In genomic region chr17:12849778-12850382, GRCm38 (mm10) we compare ENCODE assay signal across 18 mouse cellular contexts. TPM values are rescaled to one million over a fixed set of nuclear protein-coding genes. Genes with fewer than 3 reads are reported as not detected.
A peak's percentile ranks its signal among the peaks of the same experiment; 100 is the strongest.
DNase-seq lines count a peak whose midpoint lies in the region; ATAC-seq and TF ChIP-seq lines count a peak whose summit lies in the region.
"Had no signal": no experiment of that assay in that cellular context is flagged by ENCODE, and none has a peak within 500 bp of the region (broad histone marks: within the 10 kb centered on the region; RNA-seq: fewer than 3 reads in every experiment).

No protein-coding gene starts in this region.

- 73% methylated on average over 8 of the region's 8 CpGs for WGBS in hindbrain, postnatal 0 days
- WGBS in hindbrain, embryonic 12.5 days = 88% methylated on average over 8 of the region's 8 CpGs

- no peak for ATAC-seq in hindbrain, postnatal 0 days
- no peak for ATAC-seq in hindbrain, embryonic 12.5 days (ENCODE audit: low FRiP score)
- ATAC-seq in erythroblast, adult 5-6 weeks (replicated peaks; ENCODE audit: low FRiP score, poor library complexity, severe bottlenecking) = no peak

- H3K4me2 ChIP-seq in hindbrain, postnatal 0 days (ENCODE audit: low read depth, low read length) = no peak overlapping the region
- H3K4me2 ChIP-seq in hindbrain, embryonic 12.5 days (replicated peaks) = no peak overlapping the region
- H3K4me2 ChIP-seq: heart, embryonic 13.5 days; hindbrain, embryonic 14.5 days; lung, embryonic 14.5 days had no signal

- no peaks in the 10 kb centered on the region for H3K27me3 ChIP-seq in hindbrain, postnatal 0 days (ENCODE audit: insufficient read depth, low read length)
- no peaks in the 10 kb centered on the region for H3K27me3 ChIP-seq in hindbrain, embryonic 12.5 days

- TF ChIP-seq CTCF in hindbrain, postnatal 0 days (IDR thresholded peaks at IDR 0.05; ENCODE audit: low read depth) = no peak
- no peak for TF ChIP-seq CTCF in layer of hippocampus, adult 2 months (conservative IDR thresholded peaks at IDR 0.05)

- no peaks in the 10 kb centered on the region for H3K9me3 ChIP-seq in hindbrain, postnatal 0 days (ENCODE audit: low read length)
- no peaks in the 10 kb centered on the region for H3K9me3 ChIP-seq in hindbrain, embryonic 12.5 days (replicated peaks)
- H3K9me3 ChIP-seq: heart, embryonic 13.5 days had no signal

- no peak overlapping the region for H3K4me3 ChIP-seq in hindbrain, postnatal 0 days (ENCODE audit: low read length)
- H3K4me3 ChIP-seq in hindbrain, embryonic 12.5 days = no peak overlapping the region
- H3K4me3 ChIP-seq in layer of hippocampus, adult 2 months = peak overlapping the region; percentile 63
- H3K4me3 ChIP-seq: heart, embryonic 13.5 days; megakaryocyte, embryonic 14.5 days had no signal

- peak; percentile 30 to 39 for DNase-seq in adrenal gland, adult (ENCODE audit: inconsistent age in 2 of 2, low spot score in 1 of 2)
- DNase-seq in adrenal gland, adult 18-20 months (ENCODE audit: low spot score in 2 of 2) = no peak
- DNase-seq in hindbrain, postnatal 0 days (ENCODE audit: low spot score) = peak; percentile 20
- peak in 1 of 2 experiments; percentile 69 for DNase-seq in layer of hippocampus, adult 2 months (ENCODE audit: low spot score in 2 of 2)
- DNase-seq in right cerebral cortex, postnatal 10 days (ENCODE audit: low spot score in 2 of 2) = peak; percentile 60 to 67
- DNase-seq in lung, postnatal 25 days (ENCODE audit: low spot score) = no peak
- DNase-seq: gastrocnemius, postnatal 14 days; kidney, adult 2 months; liver; lung, embryonic 14.5 days had no signal

- no peak overlapping the region for H3K9ac ChIP-seq in hindbrain, postnatal 0 days (replicated peaks; ENCODE audit: low read length)
- no peak overlapping the region for H3K9ac ChIP-seq in hindbrain, embryonic 12.5 days
- H3K9ac ChIP-seq: heart, embryonic 13.5 days; hindbrain, embryonic 14.5 days; lung, embryonic 14.5 days had no signal

- H3K36me3 ChIP-seq in hindbrain, postnatal 0 days (ENCODE audit: insufficient read depth, low read length) = no peaks in the 10 kb centered on the region
- H3K36me3 ChIP-seq in hindbrain, embryonic 12.5 days = no peaks in the 10 kb centered on the region
- H3K36me3 ChIP-seq: heart, embryonic 13.5 days had no signal

- H3K27ac ChIP-seq in hindbrain, postnatal 0 days = no peak overlapping the region
- H3K27ac ChIP-seq in hindbrain, embryonic 12.5 days = no peak overlapping the region
- peak overlapping the region; percentile 96 for H3K27ac ChIP-seq in layer of hippocampus, adult 2 months
- H3K27ac ChIP-seq: heart, embryonic 13.5 days; hindbrain, embryonic 14.5 days; stomach, postnatal 0 days had no signal

- no peaks in the 10 kb centered on the region for H3K4me1 ChIP-seq in hindbrain, postnatal 0 days (ENCODE audit: insufficient read depth, low read length)
- no peaks in the 10 kb centered on the region for H3K4me1 ChIP-seq in hindbrain, embryonic 12.5 days

RNA-seq across cellular contexts. Expression of gene Mas1, which starts 18.1 kb away (rescaled TPM):
- not detected for total RNA-seq in adrenal gland, adult 18-20 months (2021)
- total RNA-seq in hindbrain, postnatal 0 days (2014; rRNA removed) = 0.10 TPM in 1 of 2 replicates, not detected in the other
- polyA plus RNA-seq in hindbrain, postnatal 0 days (2015; fragmentation: Nextera tagmentation; extraction: Ambion mirVana) = 0.19 and 0.32 TPM in 2 replicates
- polyA plus RNA-seq in hindbrain, embryonic 12.5 days (2016; fragmentation: Nextera tagmentation; extraction: Ambion mirVana) = 0.27 and 0.41 TPM in 2 replicates
- total RNA-seq in layer of hippocampus, adult 2 months (2021) = 10 to 100 TPM; 56.2 to 56.3 TPM
- not detected in 2 replicates for total RNA-seq in erythroblast, adult 5-6 weeks (2015; ENCODE audit: low replicate concordance)
- total RNA-seq in erythroblast, adult 5-6 weeks (2017; ENCODE audit: low replicate concordance) = not detected in 2 replicates
- total RNA-seq: neutrophil, adult 5-6 weeks had no signal
- polyA plus RNA-seq: large intestine, adult 2 months had no signal

RNA-seq across cellular contexts. Expression of gene Mrgprh, which starts 26.0 kb away (rescaled TPM):
- total RNA-seq in adrenal gland, adult 18-20 months (2021) = under 1 TPM in 1 of 2 experiments, not detected in 1; 0.16 TPM
- total RNA-seq in hindbrain, postnatal 0 days (2014; rRNA removed) = not detected in 2 replicates
- polyA plus RNA-seq in hindbrain, postnatal 0 days (2015; fragmentation: Nextera tagmentation; extraction: Ambion mirVana) = not detected in 2 replicates
- polyA plus RNA-seq in hindbrain, embryonic 12.5 days (2016; fragmentation: Nextera tagmentation; extraction: Ambion mirVana) = 0.12 TPM in 1 of 2 replicates, not detected in the other
- total RNA-seq in layer of hippocampus, adult 2 months (2021) = under 1 TPM in 1 of 2 experiments, not detected in 1; 0.25 TPM
- not detected in 2 replicates for total RNA-seq in erythroblast, adult 5-6 weeks (2015; ENCODE audit: low replicate concordance)
- not detected in 2 replicates for total RNA-seq in erythroblast, adult 5-6 weeks (2017; ENCODE audit: low replicate concordance)
- total RNA-seq: neutrophil, adult 5-6 weeks had no signal
- polyA plus RNA-seq: heart, embryonic 13.5 days; hindbrain, embryonic 14.5 days; lung, embryonic 14.5 days; stomach, postnatal 0 days had no signal

Comparison
In these comparisons a context has a peak if more than half of its experiments do, and no peak if none do; other contexts are left out.
1. DNase-seq: peak in adrenal gland, adult (2 of 2), hindbrain, postnatal 0 days (single experiment) and right cerebral cortex, postnatal 10 days (2 of 2); none in adrenal gland, adult 18-20 months (0 of 2) and lung, postnatal 25 days (single experiment).
2. RNA of gene Mas1, which starts 18.1 kb away (total RNA-seq): 56.2 to 56.3 TPM in layer of hippocampus, adult 2 months; 0.10 TPM in hindbrain, postnatal 0 days, not detected in adrenal gland, adult 18-20 months and not detected in erythroblast, adult 5-6 weeks; every median in the first group is over 10 times any median in the second.